Comparison of ENCODE assay signal across 22 mouse cellular contexts in genomic region chr11:79126963-79127362, GRCm38 (mm10). TPM values are rescaled to one million over a fixed set of nuclear protein-coding genes. Genes with fewer than 3 reads are reported as not detected.
DNase-seq lines count a peak whose midpoint lies in the region; ATAC-seq and TF ChIP-seq lines count a peak whose summit lies in the region.
"Had no signal": no experiment of that assay in that cellular context is flagged by ENCODE, and none has a peak within 500 bp of the region (broad histone marks: within the 10 kb centered on the region; RNA-seq: fewer than 3 reads in every experiment).

No protein-coding gene starts in this region.

- 0 out of 2 replicates have a peak, but pooled peaks cover 3% of the 10 kb centered on the region for H3K36me3 ChIP-seq in heart, embryonic 12.5 days
- H3K36me3 ChIP-seq in CH12.LX (replicated peaks in 1 of 2; ENCODE audit: control insufficient read depth in 1 of 2, insufficient read depth in 1 of 2, low read length in 1 of 2): peaks cover 20 to 55% of the 10 kb centered on the region in 2 experiments
- H3K36me3 ChIP-seq: embryonic facial prominence, embryonic 15.5 days; G1E; kidney, embryonic 15.5 days had no signal

- no peak for ATAC-seq in heart, embryonic 12.5 days (ENCODE audit: insufficient number of reproducible peaks, low FRiP score)
- ATAC-seq: forebrain, embryonic 16.5 days; intestine, embryonic 16.5 days had no signal

- DNase-seq in heart, adult 11 months: peak; percentile 92
- DNase-seq in heart, postnatal 4 days: no peak
- DNase-seq in heart, postnatal 14 days: no peak
- no peak for DNase-seq in CH12.LX (ENCODE audit: extremely low read depth)
- DNase-seq: adrenal gland, adult 8-10 months; adrenal gland, postnatal 36 days; cerebellum, adult 11 months; cerebellum, adult 8-10 months; cerebellum, postnatal 14 days; embryo, embryonic 11 days; gastrocnemius, postnatal 10 days; kidney, adult 2 months had no signal

- in situ Hi-C loops in CH12.LX (cut with MboI; ENCODE audit: low pct_ligation_motif_present, low pct_unique_long_range_greater_than_20kb, low sequenced_read_pairs): no loop called here

- intact Hi-C loops in heart, postnatal 14 days (cut with DNase I): no loop called here

- no peak for TF ChIP-seq RAD21 in CH12.LX (IDR thresholded peaks at IDR 0.05; ENCODE audit: low read depth, low read length)

- TF ChIP-seq EP300 in CH12.LX (IDR thresholded peaks at IDR 0.05; ENCODE audit: low read length): no peak

- H3K9ac ChIP-seq in heart, embryonic 12.5 days: peak overlapping the region; percentile 27; the same call in 1 of the 2 replicates
- no peak overlapping the region for H3K9ac ChIP-seq in CH12.LX (ENCODE audit: insufficient read depth, low read depth)
- H3K9ac ChIP-seq: embryonic facial prominence, embryonic 15.5 days; heart, embryonic 13.5 days; hindbrain, embryonic 14.5 days; kidney, embryonic 15.5 days had no signal

- 59% methylated on average over 3 of the region's 3 CpGs for WGBS in heart, embryonic 12.5 days

- dilution Hi-C loops in CH12.LX (cut with MboI; ENCODE audit: extremely low pct_ligation_motif_present, extremely low pct_unique_long_range_greater_than_20kb, low sequenced_read_pairs): no loop called here

- H3K79me2 ChIP-seq in CH12.LX (replicated peaks; ENCODE audit: control insufficient read depth, extremely low read depth, insufficient read depth, poor library complexity, severe bottlenecking): peaks cover 86% of the 10 kb centered on the region

- no peak for TF ChIP-seq POLR2A in CH12.LX (IDR thresholded peaks at IDR 0.05; ENCODE audit: low read depth, low read length)

- H3K9me3 ChIP-seq in heart, embryonic 12.5 days (replicated peaks): no peaks in the 10 kb centered on the region
- peaks cover 10% of the 10 kb centered on the region for H3K9me3 ChIP-seq in CH12.LX (replicated peaks; ENCODE audit: low read length)
- H3K9me3 ChIP-seq: embryonic facial prominence, embryonic 15.5 days; G1E; kidney, embryonic 15.5 days had no signal

- TF ChIP-seq CTCF in CH12.LX (conservative IDR thresholded peaks at IDR 0.05 in 1 of 2, IDR thresholded peaks at IDR 0.05 in 1 of 2; ENCODE audit: low read depth in 2 of 2, low read length in 2 of 2): no peak

- no peak overlapping the region for H3K4me2 ChIP-seq in heart, embryonic 12.5 days
- H3K4me2 ChIP-seq in CH12.LX (ENCODE audit: insufficient read depth, low read depth, poor library complexity, severe bottlenecking): no peak overlapping the region
- H3K4me2 ChIP-seq: embryonic facial prominence, embryonic 15.5 days; heart, embryonic 13.5 days; hindbrain, embryonic 14.5 days; kidney, embryonic 15.5 days had no signal

- H3K27ac ChIP-seq in heart, embryonic 12.5 days (ENCODE audit: poor library complexity, severe bottlenecking): peak overlapping the region; percentile 21; the same call in 1 of the 2 replicates
- no peak overlapping the region for H3K27ac ChIP-seq in CH12.LX (ENCODE audit: insufficient read depth, low read depth)
- peak overlapping the region; percentile 69; the same call in 1 of the 2 replicates for H3K27ac ChIP-seq in brown adipose tissue, adult 24 weeks (replicated peaks; ENCODE audit: low read depth, low read length)
- H3K27ac ChIP-seq: embryonic facial prominence, embryonic 15.5 days; heart, embryonic 13.5 days; hindbrain, embryonic 14.5 days; kidney, embryonic 15.5 days had no signal

- no peaks in the 10 kb centered on the region for H3K27me3 ChIP-seq in heart, embryonic 12.5 days (replicated peaks)
- no peaks in the 10 kb centered on the region for H3K27me3 ChIP-seq in CH12.LX (replicated peaks)
- H3K27me3 ChIP-seq: embryonic facial prominence, embryonic 15.5 days; heart, embryonic 13.5 days; kidney, embryonic 15.5 days had no signal

- H3K4me1 ChIP-seq in heart, embryonic 12.5 days (replicated peaks): peaks cover 62% of the 10 kb centered on the region
- peaks cover 56 to 93% of the 10 kb centered on the region in 2 experiments for H3K4me1 ChIP-seq in CH12.LX (ENCODE audit: control insufficient read depth in 1 of 2, insufficient read depth in 2 of 2)
- peaks cover 41% of the 10 kb centered on the region for H3K4me1 ChIP-seq in brown adipose tissue, adult 24 weeks (ENCODE audit: control insufficient read depth, insufficient read depth, insufficient read length, low read length)

- H3K4me3 ChIP-seq in heart, embryonic 12.5 days: no peak overlapping the region
- no peak overlapping the region for H3K4me3 ChIP-seq in CH12.LX (replicated peaks in 1 of 3; ENCODE audit: low read depth in 2 of 3, low read length in 2 of 3, poor library complexity in 1 of 3)
- H3K4me3 ChIP-seq in brown adipose tissue, adult 24 weeks (ENCODE audit: insufficient read depth, low read depth, low read length): no peak overlapping the region
- H3K4me3 ChIP-seq: embryonic facial prominence, embryonic 15.5 days; erythroblast, embryonic 14.5 days; heart, embryonic 13.5 days; kidney, embryonic 15.5 days had no signal

TF ChIP-seq in CH12.LX, 34 proteins besides CTCF, POLR2A, EP300 and RAD21:
- no peak for TF ChIP-seq ZKSCAN1 (IDR thresholded peaks at IDR 0.05; ENCODE audit: borderline replicate concordance, low read depth, low read length)
- 0 out of 2 replicates have a peak, but pooled peaks have one; percentile 2 for TF ChIP-seq TCF12 (IDR thresholded peaks at IDR 0.05; ENCODE audit: low read depth, low read length)
- TF ChIP-seq USF2 (conservative IDR thresholded peaks at IDR 0.05; ENCODE audit: low read depth, low read length): no peak

RNA-seq across cellular contexts. Expression of gene Ksr1, which starts 19.2 kb away (rescaled TPM):
- 10 to 100 TPM; 14.6 to 15.8 TPM for total RNA-seq in heart, postnatal 4 days (2021)
- polyA plus RNA-seq in heart, embryonic 12.5 days (2016; fragmentation: Nextera tagmentation; extraction: Ambion mirVana): 3.3 and 3.5 TPM in 2 replicates
- 10 to 100 TPM; 10.2 to 10.7 TPM for total RNA-seq in heart, postnatal 14 days (2021)
- total RNA-seq in CH12.LX (2012; rRNA removed) (63.8 and 73.1 TPM in 2 replicates), CH12.LX (2014; rRNA removed) (21.3 and 22.5 TPM in 2 replicates)
- polyA plus RNA-seq in CH12.LX (2012; ENCODE audit: insufficient read length, low read depth): 48.9 and 61.2 TPM in 2 replicates
- 4.6 TPM in 2 replicates for polyA plus RNA-seq in brown adipose tissue, adult 24 weeks (2012; ENCODE audit: insufficient read depth, insufficient read length, missing spikeins)
